Mouse (Mus musculus) G1E (cell line): Measurements from ENCODE around the gene Stard13.

Source experiments
- CTCF ChIP-seq: IDR thresholded peaks from 2 replicates; pipeline ENCODE4 v1.5.1; 2012; ENCODE audit warnings: low read depth, low read length, inconsistent platforms, mixed read lengths
- GATA1 ChIP-seq: IDR thresholded peaks from 2 replicates; pipeline ENCODE4 v1.6.1; 2012; ENCODE audit warnings: borderline replicate concordance, low read length, inconsistent platforms, mixed read lengths
- POLR2AphosphoS5 ChIP-seq: IDR thresholded peaks from 2 replicates; pipeline ENCODE4 v1.6.1; 2012; ENCODE audit warnings: low read depth, low read length, inconsistent platforms; ENCODE audit not compliant: insufficient replicate concordance

DNA sequence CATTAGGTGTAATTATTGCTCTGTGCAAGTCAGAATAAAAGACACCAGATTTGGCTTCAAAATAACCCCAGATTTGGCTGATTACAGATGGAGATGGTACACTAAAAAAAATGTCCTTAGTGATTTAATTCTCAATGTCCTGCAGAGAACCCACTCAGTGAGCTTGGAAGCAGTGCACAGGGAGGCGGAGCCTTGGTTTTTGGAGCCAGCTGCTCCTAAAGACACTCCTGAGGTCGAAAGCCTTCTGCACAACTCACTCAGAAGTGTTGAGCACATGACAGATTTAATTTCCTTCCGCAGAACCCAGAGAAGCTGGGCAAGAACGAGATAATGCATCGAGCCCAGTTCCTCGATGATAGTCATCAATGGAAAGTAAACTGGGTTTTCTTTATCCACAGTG is 162.2 kb downstream of the Stard13 start:
- TF ChIP-seq POLR2AphosphoS5, result no peak
- no peak for TF ChIP-seq CTCF
- TF ChIP-seq GATA1, result no peak
